Mouse (Mus musculus) neural tube, embryonic 13.5 days (tissue): ENCODE measurements around the gene Hist2h3c2. TPM values are rescaled to one million over a fixed set of nuclear protein-coding genes. Genes with fewer than 3 reads are reported as not detected.
"Not testable (repeated sequence)": the region's sequence is repeated elsewhere in the genome, so short reads cannot be mapped to it uniquely, and the experiment has no call there.

Source experiments
- ATAC-seq: fragments of 200-750 bp; cut with Nextera tagmentation; 2 replicates; pipeline ENCODE4 v1.8.0; 2017; ENCODE audit warnings: low read depth, mild to moderate bottlenecking, moderate TSS enrichment, moderate library complexity
- H3K27ac ChIP-seq: fragments of 300-500 bp; sonication (generic); replicated peaks from 2 replicates; pipeline ENCODE4 v1.5.1; 2015; ENCODE audit warnings: moderate library complexity, mild to moderate bottlenecking, inconsistent platforms
- H3K27me3 ChIP-seq: fragments of 300-500 bp; sonication (generic); 2 replicates; pipeline ENCODE4 v1.6.1; 2015; ENCODE audit warnings: mild to moderate bottlenecking, inconsistent platforms
- H3K36me3 ChIP-seq: fragments of 300-500 bp; sonication (generic); 2 replicates; pipeline ENCODE4 v1.6.1; 2015; ENCODE audit warnings: mild to moderate bottlenecking, inconsistent platforms
- H3K4me1 ChIP-seq: fragments of 300-500 bp; sonication (generic); replicated peaks from 2 replicates; pipeline ENCODE4 v1.6.1; 2015; ENCODE audit warnings: inconsistent platforms
- H3K4me2 ChIP-seq: fragments of 300-500 bp; sonication (generic); 2 replicates; pipeline ENCODE4 v1.6.1; 2015; ENCODE audit warnings: inconsistent platforms, mild to moderate bottlenecking, moderate library complexity
- H3K4me3 ChIP-seq: fragments of 300-500 bp; sonication (generic); 2 replicates; pipeline ENCODE4 v1.5.1; 2015; ENCODE audit warnings: mild to moderate bottlenecking, inconsistent platforms
- H3K9ac ChIP-seq: fragments of 300-500 bp; sonication (generic); 2 replicates; pipeline ENCODE4 v1.6.1; 2015; ENCODE audit warnings: moderate library complexity, mild to moderate bottlenecking, inconsistent platforms
- H3K9me3 ChIP-seq: fragments of 300-500 bp; sonication (generic); 2 replicates; pipeline ENCODE4 v1.6.1; 2016; ENCODE audit warnings: inconsistent platforms
- WGBS: fragments of 180-500 bp; shearing (Covaris S2); methylation state at CpG from one replicate; pipeline ENCODE4 v1.1.7; 2015; 5-methylcytosine and 5-hydroxymethylcytosine counted together
- polyA plus RNA-seq: library from polyadenylated mRNA; unstranded; fragments of >200 nt; fragmentation: Nextera tagmentation; extraction: Ambion mirVana; gene quantifications from 2 replicates; pipeline ENCODE4 v1.2.1, GENCODE M21; 2015

Hist2h3c2 gene
- polyA plus RNA-seq, 1 experiment from 2014 or later, result 2.6 TPM

- no peak overlapping the region for H3K4me2 ChIP-seq
- H3K36me3 ChIP-seq, result no peaks in the 10 kb centered on the region
- WGBS, result 94% methylated on average over 3 of the region's 3 CpGs
- peaks cover 21% of the 10 kb centered on the region for H3K4me1 ChIP-seq
- H3K9me3 ChIP-seq, result no peaks in the 10 kb centered on the region
- H3K27ac ChIP-seq, result no peak overlapping the region
- H3K27me3 ChIP-seq, result no peaks in the 10 kb centered on the region
- no peak overlapping the region for H3K4me3 ChIP-seq
- ATAC-seq, result no peak
- H3K9ac ChIP-seq, result no peak overlapping the region
Observed at GRCm38 (mm10) chr3:96251787-96252186, 12.9 kb upstream of the Hist2h3c2 start.

- WGBS, result 54% methylated on average over 3 of the region's 3 CpGs
- H3K9ac ChIP-seq, result no peak overlapping the region
- no peaks in the 10 kb centered on the region for H3K27me3 ChIP-seq
- H3K27ac ChIP-seq, result no peak overlapping the region
- H3K4me3 ChIP-seq, result no peak overlapping the region
- ATAC-seq, result no peak
- H3K9me3 ChIP-seq, result no peaks in the 10 kb centered on the region
- no peaks in the 10 kb centered on the region for H3K36me3 ChIP-seq
- H3K4me2 ChIP-seq, result no peak overlapping the region
- peaks cover 21% of the 10 kb centered on the region for H3K4me1 ChIP-seq
Observed at GRCm38 (mm10) chr3:96250890-96251289, 12.0 kb upstream of the Hist2h3c2 start.

- Histone ChIP-seq H3K9ac (no peak overlapping the region), H3K4me1 (peaks cover 31% of the 10 kb centered on the region), H3K27ac (no peak overlapping the region), H3K36me3 (no peaks in the 10 kb centered on the region), H3K9me3 (no peaks in the 10 kb centered on the region), H3K4me2 (peak overlapping the region; percentile 51), H3K4me3 (no peak overlapping the region), H3K27me3 (no peaks in the 10 kb centered on the region)
- no peak for ATAC-seq
- WGBS, result 53% methylated on average over 4 of the region's 4 CpGs
Observed at GRCm38 (mm10) chr3:96249034-96249345, 10.1 kb upstream of the Hist2h3c2 start.

- ATAC-seq, result no peak
- no peak overlapping the region for H3K27ac ChIP-seq
- no peaks in the 10 kb centered on the region for H3K36me3 ChIP-seq
- peak overlapping the region; percentile 33; the same call in 1 of the 2 replicates for H3K4me3 ChIP-seq
- H3K4me2 ChIP-seq, result peak overlapping the region; percentile 51
- H3K9me3 ChIP-seq, result no peaks in the 10 kb centered on the region
- WGBS, result 48% methylated on average over 6 of the region's 6 CpGs
- no peaks in the 10 kb centered on the region for H3K27me3 ChIP-seq
- H3K9ac ChIP-seq, result peak overlapping the region; percentile 58; the same call in 1 of the 2 replicates
- peaks cover 34% of the 10 kb centered on the region for H3K4me1 ChIP-seq
Observed at GRCm38 (mm10) chr3:96248141-96249033, 9.5 kb upstream of the Hist2h3c2 start.

GRCm38 (mm10) chr3:96247356-96248140, 8.6 kb upstream of the Hist2h3c2 start:
- Histone ChIP-seq H3K27ac (no peak overlapping the region), H3K36me3 (no peaks in the 10 kb centered on the region), H3K27me3 (no peaks in the 10 kb centered on the region), H3K4me3 (peak overlapping the region; percentile 33), H3K9ac (peak overlapping the region; percentile 58), H3K9me3 (no peaks in the 10 kb centered on the region), H3K4me1 (peaks cover 34% of the 10 kb centered on the region), H3K4me2 (peak overlapping the region; percentile 51)
- ATAC-seq, result no peak
- WGBS, result 2% methylated on average over 11 of the region's 11 CpGs

- Histone ChIP-seq H3K9ac (peak within 1 kb of the TSS; percentile 62), H3K4me2 (peak within 1 kb of the TSS; percentile 51), H3K27ac (peak within 1 kb of the TSS; percentile 81; the same call in 1 of the 2 replicates), H3K4me1 (peaks cover 34% of the 10 kb centered on the region), H3K4me3 (peak within 1 kb of the TSS; percentile 36)
- peak; percentile 91 for ATAC-seq
- not testable (repeated sequence) for H3K9me3 ChIP-seq, H3K36me3 ChIP-seq, H3K27me3 ChIP-seq
- WGBS, result 0% methylated on average over 9 of the region's 47 CpGs
Observed at GRCm38 (mm10) chr3:96246427-96246856, 7.5 kb upstream of the Hist2h3c2 start, which contains the start of gene Hist2h3c1. Gene Hist2h3c1, plus strand, starts transcription at chr3:96246685.

GRCm38 (mm10) chr3:96246018-96246417, 7.1 kb upstream of the Hist2h3c2 start:
- peaks cover 35% of the 10 kb centered on the region for H3K4me1 ChIP-seq
- not testable (repeated sequence) for H3K36me3 ChIP-seq, H3K27me3 ChIP-seq, H3K9me3 ChIP-seq, ATAC-seq
- 0% methylated on average over 10 of the region's 21 CpGs for WGBS
- H3K4me2 ChIP-seq, result peak overlapping the region; percentile 49
- 0 out of 2 replicates have a peak overlapping the region, but pooled peaks have one; percentile 62 for H3K9ac ChIP-seq
- peak overlapping the region; percentile 36 for H3K4me3 ChIP-seq
- peak overlapping the region; percentile 81; the same call in 1 of the 2 replicates for H3K27ac ChIP-seq

GRCm38 (mm10) chr3:96245003-96245886, 6.3 kb upstream of the Hist2h3c2 start, which contains the start of gene Hist2h2aa1:
Gene Hist2h2aa1, plus strand, starts transcription at chr3:96245497.
- peaks cover 40% of the 10 kb centered on the region for H3K4me1 ChIP-seq
- 0% methylated on average over 40 of the region's 88 CpGs for WGBS
- H3K9ac ChIP-seq, result peak within 1 kb of the TSS; percentile 83
- peak within 1 kb of the TSS; percentile 98 for H3K27ac ChIP-seq
- not testable (repeated sequence) for H3K27me3 ChIP-seq, H3K36me3 ChIP-seq, H3K9me3 ChIP-seq
- H3K4me3 ChIP-seq, result peak within 1 kb of the TSS; percentile 49
- peak within 1 kb of the TSS; percentile 64 for H3K4me2 ChIP-seq
- peak; percentile 89 for ATAC-seq

- Histone ChIP-seq H3K27me3 (no peaks in the 10 kb centered on the region), H3K4me1 (peaks cover 39% of the 10 kb centered on the region), H3K9ac (peak overlapping the region; percentile 83), H3K4me3 (peak overlapping the region; percentile 49; the same call in 1 of the 2 replicates), H3K9me3 (no peaks in the 10 kb centered on the region), H3K36me3 (no peaks in the 10 kb centered on the region), H3K27ac (peak overlapping the region; percentile 98), H3K4me2 (peak overlapping the region; percentile 64)
- WGBS, result 83% methylated on average over 7 of the region's 7 CpGs
- no peak for ATAC-seq
Observed at GRCm38 (mm10) chr3:96243921-96244572, 5.1 kb upstream of the Hist2h3c2 start.

GRCm38 (mm10) chr3:96240799-96241197, 1.9 kb upstream of the Hist2h3c2 start:
- 73% methylated on average over 9 of the region's 9 CpGs for WGBS
- H3K27me3 ChIP-seq, result no peaks in the 10 kb centered on the region
- no peaks in the 10 kb centered on the region for H3K36me3 ChIP-seq
- H3K4me3 ChIP-seq, result peak overlapping the region; percentile 22; the same call in 1 of the 2 replicates
- peak overlapping the region; percentile 62 for H3K9ac ChIP-seq
- H3K9me3 ChIP-seq, result no peaks in the 10 kb centered on the region
- no peak for ATAC-seq
- peak overlapping the region; percentile 47 for H3K4me2 ChIP-seq
- H3K27ac ChIP-seq, result peak overlapping the region; percentile 87
- peaks cover 34% of the 10 kb centered on the region for H3K4me1 ChIP-seq
